Mouse (Mus musculus): ENCODE measurements around the gene Syngr4. TPM values are rescaled to one million over a fixed set of nuclear protein-coding genes. Genes with fewer than 3 reads are reported as not detected.
A peak's percentile ranks its signal among the peaks of the same experiment; 100 is the strongest.
"Not testable (repeated sequence)": the region's sequence is repeated elsewhere in the genome, so short reads cannot be mapped to it uniquely, and the experiment has no call there.

The Syngr4 gene
- under 1 TPM in 1 of 2 experiments, not detected in 1; 0.52 TPM for total RNA-seq (2021)

DNA sequence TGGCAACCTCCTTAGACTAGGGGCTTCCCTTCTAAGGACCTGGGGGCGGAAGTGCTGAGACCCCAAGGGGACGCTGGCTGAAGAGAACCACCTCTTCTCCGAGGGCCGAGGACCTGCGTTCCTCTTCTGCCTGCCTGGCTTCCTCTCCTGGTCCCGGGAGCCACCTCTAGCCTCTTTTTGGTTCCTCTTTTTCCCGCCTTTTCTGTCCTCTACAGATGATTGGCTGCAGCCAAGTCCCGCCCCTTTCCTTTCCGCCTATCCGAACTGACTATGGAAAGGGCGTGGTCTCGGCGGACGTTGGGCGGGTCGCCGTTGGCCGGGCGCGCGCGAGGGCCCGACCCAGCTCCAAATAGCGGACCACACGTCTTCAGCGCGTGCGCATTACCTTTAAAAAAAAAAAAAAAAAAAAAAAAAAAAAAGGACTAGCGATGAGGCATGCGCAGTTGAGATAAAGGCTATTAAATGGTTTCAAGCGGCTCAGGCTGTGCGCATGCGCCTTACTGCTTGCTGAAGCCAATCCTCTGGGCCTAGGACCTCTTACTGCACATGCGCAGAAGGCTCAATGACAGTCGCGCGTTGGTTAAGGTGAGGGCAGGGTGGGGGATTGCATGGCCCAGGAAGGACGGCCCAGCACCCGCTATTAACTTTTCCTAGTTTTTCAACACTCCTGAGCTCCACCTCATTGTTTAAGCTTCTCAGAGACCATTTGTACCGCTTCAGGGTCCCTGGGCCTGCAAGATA, at the start of gene Syngr4, which contains the start of gene Tmem143:
TSS of gene Syngr4 (minus strand) at position 198 of the 741 bp plus-strand sequence.
TSS of gene Tmem143 (plus strand) at position 425 of the 741 bp plus-strand sequence.
- intact Hi-C loops (cut with DNase I) = no loop called here

DNA sequence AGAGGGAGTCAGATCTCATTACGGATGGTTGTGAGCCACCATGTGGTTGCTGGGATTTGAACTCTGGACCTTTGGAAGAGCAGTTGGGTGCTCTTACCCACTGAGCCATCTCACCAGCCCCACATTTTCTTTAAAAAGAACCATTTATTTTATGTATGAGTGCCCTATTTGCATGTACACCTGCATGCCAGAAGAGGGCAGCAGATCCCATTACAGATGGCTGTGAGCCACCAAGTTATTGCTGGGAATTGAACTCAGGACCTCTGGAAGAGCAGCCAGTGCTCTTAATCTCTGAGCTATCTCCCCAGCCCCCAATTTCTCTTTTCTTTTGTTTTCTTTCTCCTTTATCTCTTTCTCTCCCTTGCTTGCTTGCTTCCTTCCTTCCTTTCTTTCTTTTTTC, 46.8 kb upstream of the Syngr4 start:
- intact Hi-C loops (cut with DNase I); DNase-seq: not testable (repeated sequence)

More for the DNA sequence above, at the start of gene Syngr4, which contains the start of gene Tmem143:
- peak; percentile 98 for DNase-seq

DNA sequence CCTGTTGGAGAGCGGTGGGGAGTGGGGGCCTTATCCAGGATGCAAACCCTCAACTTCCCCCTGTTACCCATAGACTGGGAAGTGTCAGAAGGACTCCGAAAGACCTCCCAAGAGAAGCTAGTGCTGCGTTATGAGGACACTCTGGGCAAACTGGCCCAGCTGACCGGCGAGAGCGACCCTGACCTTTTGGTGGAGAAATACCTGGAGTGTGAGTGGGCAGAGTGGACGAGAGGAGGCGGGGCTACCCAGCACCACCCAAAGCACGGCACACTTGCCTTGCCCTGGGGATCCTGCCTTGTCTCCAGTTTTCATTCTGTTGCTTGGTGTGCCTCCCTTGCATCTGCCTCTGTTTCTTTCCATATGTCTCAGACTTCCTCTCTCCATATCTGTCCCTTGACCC, 45.5 kb upstream of the Syngr4 start:
- intact Hi-C loops (cut with DNase I) = no loop called here

GRCm38 (mm10) chr7:45939836-45940235, 43.3 kb upstream of the Syngr4 start:
- DNase-seq = no peak
- intact Hi-C loops (cut with DNase I) = loop anchor here (10.0 kb wide), 1 partner anchor 195 kb away; no protein-coding TSS in a partner anchor

More for the DNA sequence above, 45.5 kb upstream of the Syngr4 start:
- no peak for DNase-seq

GRCm38 (mm10) chr7:45935114-45935513, 38.6 kb upstream of the Syngr4 start:
- intact Hi-C loops (cut with DNase I) = loop anchor here (10.0 kb wide), 1 partner anchor 190 kb away; no protein-coding TSS in a partner anchor
- DNase-seq = peak; percentile 65

- intact Hi-C loops (cut with DNase I) = loop anchor here (10.0 kb wide), 1 partner anchor 189 kb away; no protein-coding TSS in a partner anchor
- not testable (repeated sequence) for DNase-seq
Measured at GRCm38 (mm10) chr7:45933766-45934165, 37.3 kb upstream of the Syngr4 start.

DNA sequence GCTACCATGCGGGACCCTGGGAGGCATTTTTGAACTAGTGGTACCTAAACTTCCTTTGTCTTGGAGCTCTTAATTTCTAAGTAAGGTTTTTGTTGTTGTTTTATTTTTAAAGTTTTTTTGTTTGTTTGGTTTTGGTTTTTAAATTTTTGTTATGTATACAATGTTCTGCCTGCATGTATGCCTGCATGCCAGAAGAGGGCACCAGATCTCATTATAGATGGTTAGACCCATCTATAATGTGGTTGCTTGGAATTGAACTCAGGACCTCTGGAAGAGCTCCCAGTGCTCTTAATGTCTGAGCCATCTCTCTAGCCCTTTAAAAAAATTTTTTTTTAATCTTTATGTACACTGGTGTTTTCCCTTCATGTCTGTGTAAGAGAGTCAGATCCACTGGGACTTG, 33.2 kb upstream of the Syngr4 start:
- no peak for DNase-seq
- intact Hi-C loops (cut with DNase I) = loop anchor here (10.0 kb wide), 1 partner anchor 185 kb away; no protein-coding TSS in a partner anchor

GRCm38 (mm10) chr7:45928626-45929295, 32.2 kb upstream of the Syngr4 start:
- intact Hi-C loops (cut with DNase I) = no loop called here
- peak; percentile 56 for DNase-seq

GRCm38 (mm10) chr7:45924429-45924816, 27.9 kb upstream of the Syngr4 start:
- intact Hi-C loops (cut with DNase I) = no loop called here
- DNase-seq = no peak

GRCm38 (mm10) chr7:45923762-45924428, 27.4 kb upstream of the Syngr4 start, which contains the start of gene Ccdc114:
Gene Ccdc114, plus strand, starts transcription at chr7:45924072.
- intact Hi-C loops (cut with DNase I) = no loop called here
- DNase-seq = peak; percentile 50

DNA sequence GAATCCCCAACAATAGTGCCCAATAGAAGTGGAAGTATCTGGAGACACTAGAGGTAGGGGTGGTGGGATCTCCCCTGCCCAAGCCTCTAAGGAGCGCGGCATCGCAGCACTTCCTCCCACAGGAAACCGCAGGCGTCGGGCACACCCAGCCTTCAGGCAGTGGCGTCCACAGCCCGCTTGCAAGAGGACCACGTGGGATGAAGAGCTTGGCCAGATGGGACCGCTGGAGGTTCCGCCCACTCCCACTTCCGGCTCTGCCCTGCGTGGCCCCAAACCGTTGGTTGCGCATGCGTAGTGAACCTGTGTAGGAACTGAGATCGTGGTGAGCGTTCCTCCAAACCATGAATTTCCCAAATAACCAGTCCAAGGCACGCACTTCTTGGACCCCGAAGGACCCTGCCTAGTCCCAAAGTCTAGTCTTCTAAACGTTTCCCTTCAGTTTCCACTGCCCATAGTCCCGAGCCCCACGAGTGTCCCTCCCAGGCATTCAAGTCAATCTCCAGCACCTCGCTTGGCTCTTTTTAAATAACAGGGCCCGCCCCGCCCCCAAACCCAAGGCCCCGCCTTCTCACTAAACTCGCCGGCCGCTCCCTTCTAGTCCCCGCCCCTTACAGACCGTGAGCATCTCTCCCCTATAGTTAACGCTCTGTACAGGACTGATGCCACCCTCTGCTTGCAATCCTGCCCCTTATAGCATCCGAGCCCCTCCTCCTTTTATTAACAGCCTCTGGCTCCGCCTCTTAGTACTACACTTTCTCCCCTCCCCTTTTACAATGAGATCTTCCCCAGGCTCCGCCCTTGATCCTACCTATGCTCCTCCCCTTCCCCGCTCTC, 26.6 kb upstream of the Syngr4 start:
- DNase-seq = peak; percentile 94
- intact Hi-C loops (cut with DNase I) = no loop called here

GRCm38 (mm10) chr7:45921950-45922600, 25.6 kb upstream of the Syngr4 start:
- intact Hi-C loops (cut with DNase I) = no loop called here
- DNase-seq = no peak

GRCm38 (mm10) chr7:45921242-45921621, 24.7 kb upstream of the Syngr4 start, which contains the start of gene Emp3:
Gene Emp3, minus strand, starts transcription at chr7:45921404.
- DNase-seq = no peak
- intact Hi-C loops (cut with DNase I) = no loop called here

DNA sequence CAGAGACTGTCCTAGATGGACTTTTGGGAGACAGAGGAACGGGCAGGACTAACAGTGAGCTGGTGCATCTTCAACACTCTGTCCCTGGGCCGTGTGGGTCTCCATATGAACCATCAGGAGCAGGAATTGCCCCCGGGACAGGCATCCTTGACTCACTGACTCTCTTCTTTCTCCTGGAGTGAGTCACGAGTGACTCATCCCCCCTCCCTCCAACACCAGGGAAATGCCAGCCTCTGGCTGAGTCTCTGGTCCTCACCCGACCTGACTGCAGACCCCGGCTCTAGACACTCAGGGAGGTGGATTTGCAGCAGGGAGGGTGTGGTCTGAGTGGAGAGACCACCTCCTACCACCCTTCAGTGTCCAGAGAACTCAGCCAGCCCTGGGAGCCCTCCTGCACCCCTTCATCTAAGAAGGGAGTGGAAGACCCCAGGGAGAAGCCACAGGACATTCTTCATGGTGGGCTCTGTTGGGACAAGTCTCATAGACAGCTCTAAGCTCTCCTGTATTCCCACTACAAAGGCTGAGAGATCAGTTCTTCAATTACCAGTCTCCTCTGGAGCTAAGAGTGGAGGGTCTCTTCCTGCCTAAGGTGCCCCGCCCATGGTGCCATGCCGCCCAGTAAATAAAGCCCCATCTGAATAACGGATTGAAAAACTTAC, 24.2 kb upstream of the Syngr4 start:
- DNase-seq = no peak

GRCm38 (mm10) chr7:45919761-45920160, 23.2 kb upstream of the Syngr4 start:
- no peak for DNase-seq
- intact Hi-C loops (cut with DNase I) = no loop called here

More for the DNA sequence above, 24.2 kb upstream of the Syngr4 start:
- intact Hi-C loops (cut with DNase I) = no loop called here

DNA sequence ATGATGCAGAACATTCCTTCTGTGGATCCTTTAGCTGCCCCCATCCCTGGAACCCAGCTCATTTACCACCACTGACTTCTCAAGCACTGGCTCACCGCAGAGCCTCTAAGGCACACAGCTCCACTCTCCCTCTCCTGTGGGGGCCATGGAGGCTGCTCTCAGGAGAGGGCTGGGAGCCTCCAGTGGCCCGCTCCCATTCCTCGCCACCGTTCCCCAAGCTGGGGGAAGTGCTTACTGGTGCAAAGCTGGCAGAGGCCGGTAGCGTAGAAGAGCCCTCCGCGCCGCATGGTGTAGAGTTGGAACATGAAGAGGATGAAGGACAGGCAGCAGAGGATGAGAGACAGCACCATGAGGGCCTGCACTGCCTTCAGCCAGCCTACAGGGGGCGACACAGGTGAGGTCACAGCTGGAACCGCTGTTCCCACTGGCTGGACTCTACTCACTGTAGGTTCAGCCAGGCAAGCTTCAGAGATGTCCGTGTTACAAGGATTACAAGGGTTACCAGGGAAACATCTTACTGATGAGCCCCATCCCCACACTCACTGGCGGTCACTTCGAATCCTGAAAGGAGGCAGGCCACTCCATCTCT, 22.7 kb upstream of the Syngr4 start:
- intact Hi-C loops (cut with DNase I) = no loop called here
- DNase-seq = no peak

DNA sequence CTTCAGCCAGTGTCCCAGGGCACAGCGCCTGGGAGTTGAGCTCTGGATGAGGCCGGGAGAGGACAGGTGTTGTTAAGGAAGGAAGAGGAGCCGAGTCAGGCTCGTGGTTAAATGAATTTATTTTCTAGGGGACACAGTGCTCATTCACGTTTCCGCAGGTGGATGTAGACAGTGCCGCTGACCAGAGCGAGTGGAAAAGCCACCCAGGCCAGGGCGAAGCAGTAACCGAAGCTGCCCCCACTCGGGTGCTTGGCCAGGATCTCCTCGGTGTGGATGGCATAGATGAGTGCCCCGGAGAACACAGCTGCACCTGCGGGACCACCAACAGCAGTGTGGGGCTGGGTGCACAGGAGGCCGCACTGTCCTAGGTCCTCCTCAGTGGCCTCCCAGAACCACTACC, 21.4 kb upstream of the Syngr4 start:
- no peak for DNase-seq
- intact Hi-C loops (cut with DNase I) = no loop called here

GRCm38 (mm10) chr7:45917004-45917704, 20.6 kb upstream of the Syngr4 start:
- intact Hi-C loops (cut with DNase I) = no loop called here
- no peak for DNase-seq

Measured in left cerebral cortex, postnatal 4 days (tissue).